In the genomic region with DNA sequence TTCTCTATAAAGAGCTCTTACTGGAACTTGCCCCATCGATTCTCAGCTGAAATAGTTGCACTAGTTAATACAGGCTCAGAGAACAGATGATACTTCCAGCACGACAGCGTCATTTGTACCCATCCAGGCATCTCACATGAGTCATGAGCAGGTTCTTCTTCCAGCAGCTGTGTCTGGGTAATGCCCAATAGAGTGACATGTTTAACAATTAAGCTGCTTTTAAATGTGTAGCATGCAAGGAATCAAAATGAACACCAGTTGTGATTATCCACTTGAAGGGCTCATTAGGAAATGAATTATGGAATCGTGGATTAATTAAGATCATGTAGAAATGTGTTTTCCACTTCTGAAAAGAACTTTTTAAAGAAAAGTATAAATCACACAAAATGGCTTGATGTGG, we compare ENCODE assay signal across 14 mouse cellular contexts.
"Had no signal": no experiment of that assay in that cellular context is flagged by ENCODE, and none has a peak within 500 bp of the region (broad histone marks: within the 10 kb centered on the region; RNA-seq: fewer than 3 reads in every experiment).

No protein-coding gene starts in this region.

- ATAC-seq: midbrain, embryonic 13.5 days; midbrain, embryonic 16.5 days had no signal

- H3K36me3 ChIP-seq: kidney, embryonic 15.5 days; liver, embryonic 13.5 days; midbrain, embryonic 13.5 days had no signal

- DNase-seq: kidney, adult 8-10 months; kidney, postnatal 10 days; kidney, postnatal 36 days; liver, embryonic 13.5 days; lung, adult 2 months; lung, postnatal 14 days; lung, postnatal 4 days; thymus, adult 18-20 months; thymus, postnatal 36 days had no signal

- H3K4me1 ChIP-seq: kidney, embryonic 15.5 days; liver, embryonic 13.5 days had no signal

- H3K9ac ChIP-seq: kidney, embryonic 15.5 days; liver, embryonic 13.5 days; midbrain, embryonic 13.5 days had no signal

- H3K9me3 ChIP-seq: kidney, embryonic 15.5 days; liver, embryonic 13.5 days; midbrain, embryonic 13.5 days had no signal

- H3K27ac ChIP-seq: kidney, embryonic 15.5 days; layer of hippocampus, adult 2 months; left cerebral cortex, adult 2 months; liver, embryonic 13.5 days; midbrain, embryonic 13.5 days had no signal

- H3K27me3 ChIP-seq: kidney, embryonic 15.5 days; liver, embryonic 13.5 days; midbrain, embryonic 13.5 days had no signal

- H3K4me2 ChIP-seq: kidney, embryonic 15.5 days; liver, embryonic 13.5 days; midbrain, embryonic 13.5 days had no signal

- H3K4me3 ChIP-seq: kidney, embryonic 15.5 days; layer of hippocampus, adult 2 months; left cerebral cortex, adult 2 months; liver, embryonic 13.5 days; midbrain, embryonic 13.5 days had no signal
